Mouse (Mus musculus) liver, embryonic 14.5 days (tissue): ENCODE results near the gene Rin3. TPM values are rescaled to one million over a fixed set of nuclear protein-coding genes. Genes with fewer than 3 reads are reported as not detected.
A peak's percentile ranks its signal among the peaks of the same experiment; 100 is the strongest.

Experiments used
- ATAC-seq: fragments of 200-750 bp; cut with Nextera tagmentation; 2 replicates; pipeline ENCODE4 v1.8.0; 2017; ENCODE audit warnings: moderate number of reproducible peaks, mild to moderate bottlenecking, moderate library complexity; ENCODE audit not compliant: insufficient read depth
- DNase-seq, 3 experiments: peaks; one replicate each; pipeline ENCODE4 v3.0.0-alpha.2; 2012 to 2013; ENCODE audit warnings: low read depth in 3 of 3, low spot score in 3 of 3
- H3K27ac ChIP-seq: fragments of 300-500 bp; sonication (generic); 2 replicates; pipeline ENCODE4 v1.5.1; 2014; ENCODE audit warnings: moderate library complexity, mild to moderate bottlenecking, control low read depth, inconsistent platforms
- H3K27me3 ChIP-seq: fragments of 300-500 bp; sonication (generic); 2 replicates; pipeline ENCODE4 v1.6.1; 2014; ENCODE audit warnings: mild to moderate bottlenecking, low read length, moderate library complexity; ENCODE audit not compliant: control insufficient read depth, insufficient read depth
- H3K36me3 ChIP-seq: fragments of 300-500 bp; sonication (generic); replicated peaks from 2 replicates; pipeline ENCODE4 v1.6.1; 2014; ENCODE audit warnings: low read depth; ENCODE audit not compliant: control insufficient read depth, insufficient read depth
- H3K4me1 ChIP-seq, 2 experiments: fragments of 200-500 bp in 1 of 2; fragments of 300-500 bp in 1 of 2; sonication (generic) in 1 of 2; replicated peaks; 2 replicates each; pipeline ENCODE4 v1.6.1; 2012 to 2014; ENCODE audit warnings: antibody characterized with exemption in 1 of 2, inconsistent platforms in 1 of 2, low read length in 1 of 2; ENCODE audit not compliant: control insufficient read depth in 2 of 2, insufficient read depth in 2 of 2
- H3K4me2 ChIP-seq: fragments of 300-500 bp; sonication (generic); 2 replicates; pipeline ENCODE4 v1.6.1; 2014; ENCODE audit warnings: low read depth, mild to moderate bottlenecking, control low read depth, moderate library complexity
- H3K4me3 ChIP-seq, 2 experiments: fragments of 200-500 bp in 1 of 2; fragments of 300-500 bp in 1 of 2; sonication (generic) in 1 of 2; 2 replicates each; pipeline ENCODE4 v1.5.1; 2012 to 2014; ENCODE audit warnings: low read depth in 2 of 2, low read length in 2 of 2, mild to moderate bottlenecking in 2 of 2, control low read depth in 1 of 2, inconsistent platforms in 1 of 2, moderate library complexity in 1 of 2; ENCODE audit not compliant: insufficient read depth in 1 of 2
- H3K9ac ChIP-seq: fragments of 300-500 bp; sonication (generic); replicated peaks from 2 replicates; pipeline ENCODE4 v1.6.1; 2014; ENCODE audit warnings: mild to moderate bottlenecking, control low read depth, moderate library complexity
- H3K9me3 ChIP-seq: fragments of 300-500 bp; sonication (generic); 2 replicates; pipeline ENCODE4 v1.6.1; 2016; ENCODE audit warnings: low read length, mixed read lengths; ENCODE audit not compliant: control insufficient read depth
- CTCF ChIP-seq: IDR thresholded peaks from 2 replicates; pipeline ENCODE4 v1.5.1; 2016; ENCODE audit warnings: antibody characterized with exemption, low read depth, control low read depth
- EP300 ChIP-seq: IDR thresholded peaks from 2 replicates; pipeline ENCODE4 v1.6.1; 2016; ENCODE audit warnings: antibody characterized with exemption, low read depth
- WGBS: fragments of 180-500 bp; shearing (Covaris S2); extraction: QIAGEN DNeasy Blood & Tissue Kit; methylation state at CpG from one replicate; pipeline ENCODE4 v1.1.7; 2014; ENCODE audit not compliant: insufficient replicate concordance; 5-methylcytosine and 5-hydroxymethylcytosine counted together
- polyA plus RNA-seq, 2 experiments: library from polyadenylated mRNA; depleted of rRNA in 1 of 2; stranded (reverse) in 1 of 2; unstranded in 1 of 2; fragments of >200 nt; fragmentation: Nextera tagmentation in 1 of 2; extraction: Ambion mirVana in 1 of 2; gene quantifications; 2 replicates each; pipeline versions ENCODE4 v1.2.1 to v1.2.3; 2012 to 2014

The Rin3 gene
- polyA plus RNA-seq, 2 experiments, result 3.1 to 4.5 TPM

DNA sequence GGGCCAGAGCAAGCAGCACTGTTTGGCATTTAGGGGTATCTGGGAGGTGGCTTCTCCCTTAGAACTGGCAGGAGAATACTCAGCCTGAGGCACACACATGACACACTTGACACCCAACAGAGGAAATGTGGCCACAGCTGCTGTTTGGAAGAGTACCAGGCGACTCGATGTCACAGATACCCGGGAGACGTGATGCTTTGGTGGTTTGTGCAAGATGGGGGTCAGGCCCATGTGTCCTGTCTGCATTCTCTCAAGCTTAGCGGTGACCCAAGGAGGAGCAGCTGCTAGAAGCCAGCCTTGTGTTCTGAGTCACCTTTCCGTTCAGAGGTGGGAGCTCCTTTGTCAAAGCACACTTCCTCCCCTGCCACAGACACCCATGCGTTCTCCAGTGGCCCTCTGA lies 12.4 kb downstream of the Rin3 start:
- H3K9me3 ChIP-seq, result no peaks in the 10 kb centered on the region
- TF ChIP-seq CTCF (no peak), EP300 (no peak)
- H3K27me3 ChIP-seq, result no peaks in the 10 kb centered on the region
- H3K36me3 ChIP-seq, result no peaks in the 10 kb centered on the region
- no peak overlapping the region for H3K4me3 ChIP-seq
- 35% methylated on average over 7 of the region's 7 CpGs for WGBS
- peaks cover 0 to 33% of the 10 kb centered on the region in 2 experiments; a peak in 2 of 4 replicates for H3K4me1 ChIP-seq
- H3K9ac ChIP-seq, result no peak overlapping the region
- H3K4me2 ChIP-seq, result no peak overlapping the region
- DNase-seq (no peak), ATAC-seq (no peak)
- H3K27ac ChIP-seq, result no peak overlapping the region

DNA sequence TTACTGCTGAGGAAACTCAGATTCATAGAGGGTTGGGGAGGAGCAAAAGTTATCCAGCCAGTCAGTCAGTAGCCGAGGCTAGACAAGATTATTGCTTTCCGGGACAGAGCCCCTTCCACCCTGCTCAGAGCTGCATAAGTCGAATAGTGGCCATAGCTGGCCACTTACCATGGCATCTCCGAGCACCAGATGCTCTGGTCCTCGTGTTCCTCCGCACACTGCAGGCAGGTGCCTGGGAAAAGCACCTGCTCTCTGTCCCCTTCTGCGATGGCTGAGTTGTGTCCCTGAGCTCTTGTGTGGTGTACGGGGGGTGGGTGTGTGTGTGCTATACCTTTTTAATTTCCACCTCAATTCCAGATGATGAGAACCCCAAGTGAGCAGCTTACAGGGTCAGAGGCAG lies 12.8 kb downstream of the Rin3 start:
- no peaks in the 10 kb centered on the region for H3K36me3 ChIP-seq
- peaks cover 0 to 33% of the 10 kb centered on the region in 2 experiments; a peak in 2 of 4 replicates for H3K4me1 ChIP-seq
- no peak overlapping the region for H3K27ac ChIP-seq
- ATAC-seq, result no peak
- no peak for DNase-seq
- WGBS, result 73% methylated on average over 8 of the region's 8 CpGs
- H3K27me3 ChIP-seq, result no peaks in the 10 kb centered on the region
- TF ChIP-seq EP300 (no peak), CTCF (no peak)
- no peak overlapping the region for H3K9ac ChIP-seq
- no peaks in the 10 kb centered on the region for H3K9me3 ChIP-seq
- no peak overlapping the region for H3K4me3 ChIP-seq
- no peak overlapping the region for H3K4me2 ChIP-seq

DNA sequence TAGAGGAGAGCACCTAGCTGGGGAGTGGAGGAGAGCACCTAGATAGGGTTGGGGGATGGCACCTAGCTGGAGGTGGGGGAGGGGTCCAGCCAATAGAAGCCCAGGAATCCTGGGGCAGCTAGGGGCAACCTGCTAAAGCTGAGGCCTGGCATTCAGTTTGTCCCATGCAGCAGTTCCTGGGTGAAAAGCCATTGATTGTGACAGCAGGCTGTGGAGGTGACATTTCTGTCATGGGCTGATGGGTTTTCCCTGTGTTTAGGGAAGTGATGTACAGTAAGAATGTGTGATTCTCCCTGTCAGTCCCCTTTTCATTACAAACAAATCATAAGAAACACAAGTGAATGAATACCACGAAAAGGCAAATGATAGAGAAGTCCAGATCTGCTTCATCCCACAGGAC lies 13.5 kb downstream of the Rin3 start:
- Histone ChIP-seq H3K4me1 (peaks cover 0 to 33% of the 10 kb centered on the region in 2 experiments; a peak in 2 of 4 replicates), H3K27ac (no peak overlapping the region), H3K36me3 (no peaks in the 10 kb centered on the region), H3K9me3 (no peaks in the 10 kb centered on the region), H3K27me3 (no peaks in the 10 kb centered on the region), H3K9ac (no peak overlapping the region), H3K4me2 (no peak overlapping the region), H3K4me3 (no peak overlapping the region)
- DNase-seq (no peak), ATAC-seq (no peak)
- WGBS, result 48% methylated on average over 1 of the region's 1 CpGs
- no peak for TF ChIP-seq EP300
- no peak for TF ChIP-seq CTCF

DNA sequence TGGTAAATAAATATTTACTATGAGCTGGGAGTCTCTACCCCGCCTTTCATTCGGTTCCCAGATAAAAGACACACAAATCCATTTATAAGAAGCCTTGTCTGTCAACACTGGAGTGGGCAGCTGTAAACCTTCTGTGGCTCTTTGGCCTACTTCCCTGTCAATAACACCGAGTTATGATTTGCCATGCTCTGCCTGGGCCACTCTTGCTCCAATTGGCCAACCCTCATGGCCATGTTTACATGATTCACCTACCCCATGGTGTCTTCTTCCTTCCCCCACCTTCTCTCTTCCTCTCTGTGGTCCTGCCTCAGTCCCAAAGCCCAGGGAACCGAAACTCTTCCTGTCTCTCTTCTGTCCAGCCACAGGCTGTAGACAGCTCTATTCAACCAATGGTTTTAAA lies 14.1 kb downstream of the Rin3 start:
- Histone ChIP-seq H3K9me3 (no peaks in the 10 kb centered on the region), H3K4me3 (no peak overlapping the region), H3K27ac (no peak overlapping the region), H3K27me3 (no peaks in the 10 kb centered on the region), H3K4me2 (no peak overlapping the region), H3K4me1 (peaks cover 0 to 39% of the 10 kb centered on the region in 2 experiments; a peak in 2 of 4 replicates), H3K36me3 (no peaks in the 10 kb centered on the region), H3K9ac (no peak overlapping the region)
- DNase-seq, result no peak
- 53% methylated on average over 4 of the region's 4 CpGs for WGBS
- ATAC-seq, result no peak
- TF ChIP-seq EP300, result no peak
- no peak for TF ChIP-seq CTCF

DNA sequence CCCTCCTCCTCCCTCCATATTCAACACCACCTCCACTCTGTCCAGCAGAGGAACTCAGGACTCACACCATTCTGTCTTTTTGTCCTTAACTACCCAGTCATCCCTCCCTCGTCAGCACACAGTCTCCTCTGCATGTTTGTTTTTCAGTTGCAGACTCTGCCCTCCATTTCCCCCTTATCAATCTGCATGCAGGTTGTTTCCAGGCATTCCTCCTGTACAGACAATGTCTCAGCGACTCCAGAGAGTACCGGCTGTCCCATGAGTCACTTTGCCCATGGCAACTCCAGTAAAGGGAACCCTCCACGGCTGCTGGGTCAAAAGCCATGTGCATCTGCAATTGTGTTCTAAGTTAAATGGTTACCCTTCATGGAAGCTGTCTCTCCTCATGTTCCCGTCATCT lies 16.4 kb downstream of the Rin3 start:
- no peaks in the 10 kb centered on the region for H3K9me3 ChIP-seq
- H3K27me3 ChIP-seq, result no peaks in the 10 kb centered on the region
- DNase-seq (no peak), ATAC-seq (peak; percentile 24; the same call in 1 of the 2 replicates)
- H3K4me3 ChIP-seq, result no peak overlapping the region
- peaks cover 0 to 45% of the 10 kb centered on the region in 2 experiments; a peak in 2 of 4 replicates for H3K4me1 ChIP-seq
- no peak for TF ChIP-seq EP300
- no peak for TF ChIP-seq CTCF
- H3K4me2 ChIP-seq, result no peak overlapping the region
- H3K36me3 ChIP-seq, result no peaks in the 10 kb centered on the region
- 23% methylated on average over 5 of the region's 5 CpGs for WGBS
- H3K27ac ChIP-seq, result no peak overlapping the region
- H3K9ac ChIP-seq, result no peak overlapping the region
